Mouse (Mus musculus) small intestine, adult 2 months (tissue): ENCODE results near the gene Plcd4.

Experiments
- CTCF ChIP-seq: fragments of 200-500 bp; IDR thresholded peaks from 2 replicates; pipeline ENCODE4 v1.5.1; 2012; ENCODE audit warnings: low read depth, mild to moderate bottlenecking, control low read depth, inconsistent platforms, low read length, moderate library complexity, mixed read lengths; ENCODE audit not compliant: insufficient replicate concordance, insufficient read length; ENCODE audit errors: extremely low read depth
- POLR2A ChIP-seq: fragments of 200-500 bp; IDR thresholded peaks from 2 replicates; pipeline ENCODE4 v1.6.1; 2012; ENCODE audit warnings: low read depth, mild to moderate bottlenecking, control low read depth, inconsistent platforms, low read length, moderate library complexity

DNA sequence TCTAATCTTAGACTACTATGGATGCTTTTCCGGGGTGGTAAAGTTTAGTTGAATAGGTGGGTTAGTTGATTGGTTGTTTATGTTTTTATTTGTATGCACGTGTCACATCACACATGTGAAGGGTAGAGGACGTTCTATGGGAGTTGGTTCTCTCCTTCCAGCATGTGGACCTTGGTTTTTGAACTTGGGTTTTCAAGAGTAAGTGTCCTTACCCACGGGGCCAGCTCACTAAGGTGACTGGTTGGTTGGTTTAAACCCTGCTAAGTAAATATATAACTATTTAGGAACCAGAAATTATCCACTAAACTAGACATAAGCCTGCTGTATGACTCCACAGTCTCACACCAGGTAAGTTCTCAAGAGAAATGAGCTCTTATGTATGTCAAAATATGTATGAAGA is 17.9 kb upstream of the Plcd4 start:
- TF ChIP-seq CTCF: no peak
- no peak for TF ChIP-seq POLR2A
